Mouse (Mus musculus): Measurements from ENCODE around the gene Ifit1. TPM values are rescaled to one million over a fixed set of nuclear protein-coding genes. Genes with fewer than 3 reads are reported as not detected.

The Ifit1 gene
- polyA plus RNA-seq, 1 experiment from 2014 or later: 21.5 TPM

DNA sequence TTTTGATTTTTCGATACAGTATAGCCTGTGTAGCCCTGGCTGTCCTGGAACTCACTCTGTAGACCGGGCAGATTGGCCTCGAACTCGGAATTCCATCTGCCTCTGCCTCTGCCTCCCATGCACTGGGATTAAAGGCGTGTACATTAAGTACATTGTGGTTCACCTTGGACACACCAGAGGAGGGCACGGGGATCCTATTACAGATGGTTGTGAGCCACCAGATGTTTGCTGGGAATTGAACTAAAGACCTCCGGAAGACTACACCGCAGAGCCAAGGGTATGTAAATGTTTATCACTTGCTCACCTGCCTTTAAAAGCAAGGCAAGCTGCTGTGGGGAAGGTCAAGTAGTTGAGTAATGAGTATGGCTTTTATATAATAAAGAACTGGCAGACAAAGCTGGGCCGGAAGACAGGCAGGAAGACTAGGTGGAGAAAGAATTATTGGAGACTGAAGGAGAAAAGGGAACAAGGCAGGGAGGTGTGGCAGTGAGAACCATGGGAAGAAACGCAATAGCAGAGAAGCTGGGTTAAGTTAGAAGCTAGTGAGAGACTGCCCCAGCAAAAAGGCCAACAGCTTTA is 14.6 kb downstream of the Ifit1 start:
- DNase-seq (ENCODE audit: low spot score): no peak

DNA sequence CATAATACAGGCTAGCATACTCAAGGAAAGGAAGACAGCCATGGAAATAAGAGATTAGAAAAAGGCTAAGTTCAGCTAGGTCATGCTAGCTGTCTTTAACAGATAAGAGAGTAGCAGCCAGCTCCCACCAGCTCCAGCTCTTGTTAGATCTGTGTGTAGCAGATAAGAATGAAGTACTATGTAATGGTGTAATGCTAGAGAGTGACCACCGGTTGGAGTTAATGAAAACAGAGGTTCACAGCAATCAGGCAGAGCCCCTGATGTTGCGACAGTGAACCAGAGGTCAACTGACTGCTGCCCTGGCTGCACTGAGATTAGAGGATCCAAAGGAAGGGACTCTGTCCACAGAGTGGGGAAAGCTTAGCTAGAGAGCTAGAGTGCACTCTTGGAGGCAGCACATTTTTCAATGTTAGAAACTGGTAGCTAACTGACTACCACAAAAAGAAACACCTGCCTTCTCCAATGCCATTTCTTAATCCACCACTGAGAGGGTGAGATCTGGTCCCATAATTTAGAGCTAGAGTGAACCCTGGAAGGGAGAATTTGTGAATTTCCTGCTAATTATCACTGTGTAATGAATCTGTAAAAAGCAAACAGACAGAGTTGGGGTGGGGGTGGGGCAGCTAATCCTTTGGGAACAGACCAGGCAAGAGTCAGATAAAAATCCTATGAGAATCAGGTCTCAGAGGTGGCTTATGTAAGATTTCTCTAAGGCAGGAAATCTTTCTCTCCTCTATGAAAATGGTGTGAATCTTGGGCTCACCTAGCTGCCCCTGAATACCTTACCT is 16.0 kb downstream of the Ifit1 start:
- no peak for DNase-seq (ENCODE audit: low spot score)

DNA sequence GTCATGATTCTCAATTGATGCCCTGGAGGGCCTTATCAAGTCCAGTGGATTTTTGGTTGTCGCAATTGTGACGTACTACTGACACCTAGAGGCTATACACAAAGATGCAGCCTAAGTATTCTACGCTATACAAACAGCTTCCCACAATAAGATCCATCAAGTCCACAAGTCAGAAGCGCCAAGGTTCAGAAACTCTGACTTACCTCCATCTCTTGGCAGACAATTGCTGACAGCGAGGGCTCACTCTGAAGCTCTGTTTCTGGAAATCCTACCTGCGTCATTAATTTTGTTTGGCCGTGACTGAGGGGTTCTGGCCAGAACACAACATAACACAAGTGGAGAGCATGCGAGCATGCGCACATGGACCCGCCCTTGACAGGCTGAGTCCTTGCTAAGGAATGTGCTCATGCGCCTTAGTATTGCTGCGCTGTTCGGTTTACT is 21.4 kb downstream of the Ifit1 start:
- DNase-seq (ENCODE audit: low spot score): peak; percentile 67

DNA sequence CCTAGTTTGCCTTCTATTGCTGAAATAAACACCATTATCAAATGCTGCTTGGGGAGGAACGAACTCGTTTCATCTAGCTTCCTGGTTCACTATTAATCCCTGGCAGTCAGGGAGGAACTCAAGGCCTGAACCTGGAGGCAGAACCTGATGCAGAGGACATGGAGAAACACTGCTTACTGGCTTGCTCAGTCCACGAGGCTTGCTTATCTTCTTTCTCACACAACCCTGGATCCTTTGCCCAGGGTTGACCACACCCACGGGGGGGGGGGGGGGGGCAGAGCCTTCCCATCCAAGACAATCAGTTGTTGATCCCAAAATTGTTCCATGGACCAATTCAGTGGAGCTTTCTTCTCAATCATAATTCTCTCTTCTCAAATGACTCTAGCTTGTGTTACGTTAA is 22.1 kb downstream of the Ifit1 start:
- no peak for DNase-seq (ENCODE audit: low spot score)

DNA sequence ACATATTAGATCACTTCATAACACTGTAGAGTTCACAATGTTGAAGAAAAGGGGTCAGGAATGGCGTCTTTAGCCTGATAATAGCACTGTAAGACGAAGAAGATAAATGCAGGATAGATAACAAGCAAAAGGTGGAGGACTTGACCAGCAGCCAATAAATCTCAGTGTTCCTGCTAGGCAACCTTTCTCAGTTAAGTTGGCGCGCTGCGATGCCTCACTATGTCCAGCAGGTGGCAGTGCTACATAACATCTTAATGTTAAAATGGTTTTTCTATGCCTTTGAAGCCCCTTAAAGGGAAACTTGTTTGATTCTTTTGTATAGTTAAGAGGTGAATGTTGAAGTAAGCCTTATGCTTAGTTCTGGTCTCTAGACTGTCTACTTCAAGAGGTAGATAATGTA is 25.5 kb downstream of the Ifit1 start:
- DNase-seq (ENCODE audit: low spot score): peak; percentile 78

DNA sequence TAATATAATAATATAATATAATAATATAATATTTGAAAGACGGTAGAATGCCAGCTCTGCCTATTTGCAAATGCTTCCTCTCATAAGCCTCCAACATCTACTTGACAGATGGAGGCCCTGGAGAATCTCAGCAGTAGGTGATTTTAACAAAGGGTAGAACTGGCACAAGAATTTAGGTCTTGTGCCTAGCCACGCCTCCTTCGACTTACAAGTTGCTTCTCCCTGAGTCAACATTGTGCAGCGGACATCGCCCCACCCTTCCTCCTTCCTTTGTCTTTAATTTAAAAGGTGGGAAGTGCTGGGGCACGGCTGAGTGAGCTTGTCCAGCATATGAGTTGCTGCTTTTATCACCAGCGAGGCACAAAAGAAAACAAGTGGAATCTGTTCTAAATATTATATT is 32.8 kb downstream of the Ifit1 start:
- no peak for DNase-seq (ENCODE audit: low spot score)

DNA sequence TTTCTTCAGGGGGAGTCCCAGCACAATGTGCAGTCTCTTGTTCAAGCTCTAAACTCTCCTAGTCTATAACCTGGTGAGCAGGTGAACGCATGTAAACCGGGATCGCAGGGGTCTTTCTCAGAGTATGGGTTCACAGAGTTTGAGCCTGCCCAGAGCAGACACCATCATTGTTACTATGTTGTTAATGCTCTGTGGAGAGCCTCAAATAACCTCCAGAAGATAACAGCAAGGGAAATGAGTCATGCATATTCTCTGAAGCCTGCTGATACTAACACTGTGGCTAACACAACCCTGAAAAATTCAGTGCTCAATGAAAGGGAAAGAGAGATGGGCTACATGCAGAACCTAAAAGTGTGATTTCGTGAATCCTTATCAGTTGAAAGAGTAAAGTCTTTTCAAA is 37.8 kb downstream of the Ifit1 start:
- no peak for DNase-seq (ENCODE audit: low spot score)

DNA sequence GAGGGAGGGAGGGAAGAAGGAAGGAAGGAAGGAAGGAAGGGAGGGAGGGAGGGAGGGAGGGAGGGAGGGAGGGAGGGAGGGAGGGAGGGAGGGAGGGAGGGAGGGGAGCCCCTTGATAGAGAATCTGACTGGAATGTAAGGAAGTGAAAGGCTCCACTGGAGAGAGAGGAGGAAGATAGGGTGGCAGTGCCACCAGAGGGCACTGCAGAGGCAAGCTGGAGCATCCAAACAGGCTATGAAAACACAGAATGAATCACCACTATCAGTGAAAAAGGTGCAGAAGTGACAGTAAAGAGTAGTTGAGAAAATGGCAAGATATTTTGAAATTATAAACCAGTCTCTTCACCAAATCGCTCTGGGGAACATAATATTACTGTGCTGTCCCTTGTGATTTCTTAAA is 44.2 kb downstream of the Ifit1 start:
- DNase-seq (ENCODE audit: low spot score): peak; percentile 19

DNA sequence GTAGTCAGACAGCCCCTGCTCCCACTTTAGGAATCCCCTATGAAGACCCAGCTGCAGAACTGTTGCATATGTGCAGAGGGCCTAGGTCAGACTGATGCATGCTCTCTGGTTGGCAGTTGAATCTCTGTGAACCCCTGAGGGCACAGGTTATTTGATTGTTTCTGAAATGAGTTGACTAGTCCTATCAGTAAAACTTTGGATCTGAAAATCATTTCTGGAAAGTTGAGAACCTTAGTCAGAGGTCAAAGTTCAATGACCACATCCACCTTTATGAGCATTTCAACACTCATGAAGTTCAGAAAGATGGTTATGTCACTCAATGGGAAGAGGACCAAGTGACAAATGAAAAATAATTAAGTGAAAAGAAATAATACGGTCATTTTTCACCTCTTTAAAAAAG is 44.9 kb downstream of the Ifit1 start:
- DNase-seq (ENCODE audit: low spot score): no peak

DNA sequence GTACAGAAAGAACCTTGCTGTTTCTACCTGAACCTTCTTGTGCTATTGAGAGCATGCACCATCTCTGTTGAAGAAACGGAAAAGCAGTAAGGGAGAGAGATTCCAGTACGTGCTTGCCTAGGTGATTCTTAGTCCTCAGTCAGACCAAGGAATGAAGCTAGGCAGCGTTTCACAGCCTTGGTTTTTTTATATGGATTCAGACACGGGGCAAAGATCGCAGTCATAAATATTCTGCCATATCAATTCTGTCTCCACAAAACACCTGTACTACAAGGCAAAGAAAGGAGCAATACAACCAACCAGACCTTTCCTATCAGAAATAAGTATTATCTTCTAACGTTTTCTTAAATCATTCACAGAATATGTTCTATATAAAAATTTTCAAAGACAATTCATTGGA is 50.7 kb downstream of the Ifit1 start:
- DNase-seq (ENCODE audit: low spot score): no peak

DNA sequence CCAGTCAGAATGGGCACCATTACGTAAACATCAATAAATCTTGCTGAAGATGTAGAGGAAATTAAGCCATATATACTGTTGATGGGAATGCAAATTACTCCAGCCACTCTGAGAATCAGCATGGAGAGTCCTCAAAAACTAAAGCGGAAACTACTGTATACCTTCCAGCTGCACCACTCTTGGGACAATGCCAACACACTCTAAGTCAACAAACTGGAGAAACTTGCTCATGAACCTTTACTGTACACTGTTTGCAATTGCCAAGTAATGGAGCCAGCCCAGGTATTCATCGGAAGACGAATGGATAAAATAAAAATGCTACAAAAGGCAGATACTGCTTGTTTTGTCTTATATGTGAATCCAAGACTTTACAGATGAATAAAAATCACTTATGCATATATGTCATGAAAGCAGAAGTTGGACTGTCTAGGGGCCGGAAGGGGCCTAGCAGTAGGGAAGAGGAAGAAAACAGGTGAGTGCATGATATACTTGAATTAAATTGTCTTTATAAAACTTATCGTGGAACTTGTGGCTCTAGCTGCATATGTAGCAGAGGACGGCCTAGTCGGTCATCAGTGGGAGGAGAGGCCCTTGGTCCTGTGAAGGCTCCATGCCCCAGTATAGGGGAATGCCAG is 55.8 kb downstream of the Ifit1 start:
- DNase-seq (ENCODE audit: low spot score): no peak

DNA sequence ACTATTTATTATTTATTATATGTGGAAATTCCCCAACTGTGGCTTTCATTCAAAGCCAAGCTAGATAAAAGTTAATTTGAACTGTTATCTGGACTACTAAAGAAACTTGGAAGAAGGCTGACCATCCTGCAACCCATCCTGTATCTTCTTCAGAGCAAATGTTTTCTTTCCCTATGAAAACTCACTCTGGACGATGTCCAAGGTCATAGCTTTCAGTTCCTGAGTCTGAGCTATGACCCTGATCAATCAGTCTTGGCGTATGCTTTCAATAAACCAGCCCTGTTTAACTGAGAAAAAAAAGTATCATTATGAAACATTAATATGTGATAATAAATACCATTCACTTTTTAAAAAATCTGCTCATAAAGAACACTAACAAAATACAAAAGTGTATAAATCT is 56.8 kb downstream of the Ifit1 start:
- no peak for DNase-seq (ENCODE audit: low spot score)

DNA sequence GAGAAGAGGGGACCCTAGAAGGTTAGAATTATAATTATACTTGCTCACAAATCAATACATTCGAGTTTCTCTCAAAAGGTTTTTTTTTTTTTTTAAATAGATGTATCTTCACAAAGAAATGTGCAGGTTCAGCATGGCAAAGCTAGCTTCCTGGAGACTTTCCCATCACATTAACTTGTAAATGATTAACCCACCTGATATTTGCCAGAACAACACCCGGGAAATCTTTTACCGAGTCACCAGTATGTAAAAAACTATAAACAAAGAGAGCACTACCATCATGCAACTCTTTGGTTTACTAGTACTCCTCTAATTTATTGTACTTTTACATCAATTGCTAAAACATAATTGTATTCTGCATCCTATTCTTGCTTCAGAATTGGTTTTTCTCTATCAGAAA is 57.8 kb downstream of the Ifit1 start:
- no peak for DNase-seq (ENCODE audit: low spot score)

DNA sequence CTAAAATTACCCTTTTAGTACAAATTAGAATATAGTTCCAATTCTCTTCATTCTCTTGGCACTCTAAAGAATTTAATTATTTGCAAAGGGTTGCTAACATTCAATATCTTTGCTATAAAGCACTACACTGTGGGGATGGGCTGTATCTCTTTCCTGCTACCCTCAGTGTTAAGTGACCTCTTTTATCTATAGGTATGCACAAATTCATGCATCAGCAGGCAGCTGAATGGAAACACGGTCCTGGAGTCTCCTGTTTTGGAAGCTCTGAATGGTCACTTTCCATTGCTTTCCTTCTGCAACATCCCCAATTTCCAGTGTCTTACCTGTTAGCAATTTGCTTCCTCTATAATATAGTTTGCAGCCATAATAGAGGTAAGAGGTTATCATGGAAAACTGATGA is 58.2 kb downstream of the Ifit1 start:
- DNase-seq (ENCODE audit: low spot score): no peak

DNA sequence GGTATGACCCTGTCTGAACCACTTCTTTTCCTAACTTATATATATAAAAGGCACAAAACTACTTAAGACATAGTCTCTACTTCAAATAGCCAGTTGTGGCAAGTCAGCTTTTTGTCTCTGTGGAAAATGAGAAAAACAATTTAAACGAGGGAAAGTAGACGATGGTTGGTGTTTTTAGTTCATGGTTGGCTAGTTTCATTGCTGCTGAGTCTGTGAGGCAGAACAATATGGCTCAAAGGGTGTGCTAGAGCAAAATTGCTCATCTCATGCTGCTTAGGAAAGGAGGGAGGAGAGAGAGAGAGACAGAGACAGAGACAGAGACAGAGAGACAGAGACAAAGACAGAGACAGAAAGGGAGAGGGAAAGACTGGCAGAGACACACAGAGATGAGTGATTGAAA is 58.6 kb downstream of the Ifit1 start:
- no peak for DNase-seq (ENCODE audit: low spot score)

Other genes with a start within 250 kb of the Ifit1 start
- 1.3 and 2.0 TPM in 2 replicates for gene Ch25h, start 165.7 kb upstream of the Ifit1 start, polyA plus RNA-seq (2015; fragmentation: Nextera tagmentation; extraction: Ambion mirVana)
- 146 and 150 TPM in 2 replicates for gene Lipa, start 113.4 kb upstream of the Ifit1 start, polyA plus RNA-seq (2015; fragmentation: Nextera tagmentation; extraction: Ambion mirVana)
- gene Ifit2, start 90.2 kb upstream of the Ifit1 start, polyA plus RNA-seq (2015; fragmentation: Nextera tagmentation; extraction: Ambion mirVana): 17.2 and 17.8 TPM in 2 replicates
- 32.1 and 40.7 TPM in 2 replicates for gene Ifit3, start 57.3 kb upstream of the Ifit1 start, polyA plus RNA-seq (2015; fragmentation: Nextera tagmentation; extraction: Ambion mirVana)
- gene Ifit1bl1, start 38.9 kb upstream of the Ifit1 start, polyA plus RNA-seq (2015; fragmentation: Nextera tagmentation; extraction: Ambion mirVana): 1.5 and 2.4 TPM in 2 replicates
- 6.6 and 7.7 TPM in 2 replicates for gene Ifit3b, start 32.9 kb upstream of the Ifit1 start, polyA plus RNA-seq (2015; fragmentation: Nextera tagmentation; extraction: Ambion mirVana)
- gene Ifit1bl2, start 128 bp upstream of the Ifit1 start, polyA plus RNA-seq (2015; fragmentation: Nextera tagmentation; extraction: Ambion mirVana): 0.14 and 0.21 TPM in 2 replicates
- gene Slc16a12, start 106.4 kb downstream of the Ifit1 start, polyA plus RNA-seq (2015; fragmentation: Nextera tagmentation; extraction: Ambion mirVana): 0.23 and 0.26 TPM in 2 replicates
- gene Pank1, start 238.6 kb downstream of the Ifit1 start, polyA plus RNA-seq (2015; fragmentation: Nextera tagmentation; extraction: Ambion mirVana): 2.5 and 3.0 TPM in 2 replicates

Data from thymus, postnatal 0 days (tissue).